Mouse (Mus musculus) hindlimb bud, embryonic 11.5 days (tissue): ENCODE results near the gene Azin2.

Source experiments
- DNase-seq: peaks from one replicate; pipeline ENCODE4 v3.0.0-alpha.2; 2012; ENCODE audit warnings: low read depth, low spot score; ENCODE audit errors: extremely low spot score

The Azin2 gene

GRCm38 (mm10) chr4:128942346-128942745 is 19.9 kb downstream of the Azin2 start:
- no peak for DNase-seq

- no peak for DNase-seq
These were observed 26.6 kb downstream of the Azin2 start for GRCm38 (mm10) chr4:128935595-128935994.

GRCm38 (mm10) chr4:128932783-128933182 is 29.5 kb downstream of the Azin2 start:
- no peak for DNase-seq

GRCm38 (mm10) chr4:128924841-128925606 is 37.2 kb downstream of the Azin2 start:
- DNase-seq = no peak

- DNase-seq = no peak
These were observed 38.6 kb downstream of the Azin2 start for GRCm38 (mm10) chr4:128923603-128924002.

- DNase-seq = no peak
These were observed 43.1 kb downstream of the Azin2 start for GRCm38 (mm10) chr4:128919106-128919505.

- DNase-seq = no peak
These were observed 44.1 kb downstream of the Azin2 start for GRCm38 (mm10) chr4:128918187-128918586.

GRCm38 (mm10) chr4:128917756-128918155 is 44.5 kb downstream of the Azin2 start:
- no peak for DNase-seq

GRCm38 (mm10) chr4:128917119-128917518 is 45.1 kb downstream of the Azin2 start:
- DNase-seq = no peak

- no peak for DNase-seq
These were observed 48.4 kb downstream of the Azin2 start for GRCm38 (mm10) chr4:128913794-128914193.

- no peak for DNase-seq
These were observed 50.2 kb downstream of the Azin2 start for GRCm38 (mm10) chr4:128912085-128912484.

GRCm38 (mm10) chr4:128910276-128911063 is 51.8 kb downstream of the Azin2 start:
- no peak for DNase-seq

- no peak for DNase-seq
These were observed 52.8 kb downstream of the Azin2 start for GRCm38 (mm10) chr4:128909378-128909831.

GRCm38 (mm10) chr4:128908586-128909377 is 53.5 kb downstream of the Azin2 start:
- no peak for DNase-seq

- DNase-seq = no peak
These were observed 54.8 kb downstream of the Azin2 start for GRCm38 (mm10) chr4:128907238-128907968.

GRCm38 (mm10) chr4:128906757-128907156 is 55.5 kb downstream of the Azin2 start:
- no peak for DNase-seq

GRCm38 (mm10) chr4:128905251-128905650 is 57.0 kb downstream of the Azin2 start:
- DNase-seq = no peak

GRCm38 (mm10) chr4:128904035-128904800 is 58.0 kb downstream of the Azin2 start:
- DNase-seq = no peak

- DNase-seq = no peak
These were observed 59.9 kb downstream of the Azin2 start for GRCm38 (mm10) chr4:128902390-128902789.

GRCm38 (mm10) chr4:128900484-128900883 is 61.8 kb downstream of the Azin2 start:
- DNase-seq = no peak
